Mouse (Mus musculus): ENCODE data around the gene Lpar3.

Gene Lpar3

GRCm38 (mm10) chr3:146311121-146311538 lies 90.4 kb downstream of the Lpar3 start:
- DNase-seq (ENCODE audit: low spot score), result no peak

- no peak for DNase-seq (ENCODE audit: low spot score)
These were observed 94.7 kb downstream of the Lpar3 start for GRCm38 (mm10) chr3:146315414-146315813.

- DNase-seq (ENCODE audit: low spot score), result no peak
These were observed 95.5 kb downstream of the Lpar3 start for GRCm38 (mm10) chr3:146316293-146316692.

DNA sequence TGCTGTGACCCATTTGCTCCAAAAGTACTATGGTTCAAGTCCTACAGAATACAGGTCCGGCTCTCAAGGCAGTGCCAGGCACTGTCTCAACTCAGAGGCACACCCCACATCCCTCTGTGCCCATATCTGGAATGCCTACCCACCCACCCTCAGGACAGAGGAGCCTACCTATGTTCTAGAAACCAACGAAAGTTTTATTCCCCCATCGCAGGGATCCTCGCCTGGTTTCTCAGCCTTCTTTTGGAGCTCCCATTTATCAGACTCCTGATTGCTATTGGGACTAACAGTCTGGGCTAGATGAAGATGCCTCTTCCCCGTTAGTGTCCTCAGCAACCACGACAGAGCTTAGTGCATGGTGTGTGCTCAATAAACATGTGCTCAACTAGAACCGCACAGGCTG lies 96.6 kb downstream of the Lpar3 start:
- no peak for DNase-seq (ENCODE audit: low spot score)

- no peak for DNase-seq (ENCODE audit: low spot score)
These were observed 97.1 kb downstream of the Lpar3 start for GRCm38 (mm10) chr3:146317911-146318310.

- no peak for DNase-seq (ENCODE audit: low spot score)
These were observed 97.8 kb downstream of the Lpar3 start for GRCm38 (mm10) chr3:146318520-146318938.

DNA sequence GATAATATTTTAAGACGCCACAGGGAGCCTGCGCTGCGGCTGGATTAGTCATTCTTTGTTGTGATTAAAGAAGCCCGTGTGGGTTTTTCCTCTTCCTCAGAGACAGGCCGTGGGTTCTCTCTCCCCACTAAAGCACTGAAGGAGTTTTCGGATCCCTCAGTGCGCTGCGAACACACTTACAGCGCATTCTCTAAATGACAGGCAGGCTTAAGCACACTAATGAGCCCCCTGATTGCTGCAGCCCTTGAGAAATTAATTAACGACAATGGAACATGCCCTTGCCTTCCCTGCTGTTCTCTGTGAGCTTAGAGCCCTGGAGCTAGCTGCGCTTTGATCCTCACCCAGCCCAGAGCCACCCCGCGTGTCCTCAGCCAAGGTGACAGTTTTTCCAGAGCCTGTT lies 98.2 kb downstream of the Lpar3 start:
- DNase-seq (ENCODE audit: low spot score), result no peak

GRCm38 (mm10) chr3:146319503-146319902 lies 98.7 kb downstream of the Lpar3 start:
- no peak for DNase-seq (ENCODE audit: low spot score)

GRCm38 (mm10) chr3:146324949-146325348 lies 104.2 kb downstream of the Lpar3 start:
- no peak for DNase-seq (ENCODE audit: low spot score)

DNA sequence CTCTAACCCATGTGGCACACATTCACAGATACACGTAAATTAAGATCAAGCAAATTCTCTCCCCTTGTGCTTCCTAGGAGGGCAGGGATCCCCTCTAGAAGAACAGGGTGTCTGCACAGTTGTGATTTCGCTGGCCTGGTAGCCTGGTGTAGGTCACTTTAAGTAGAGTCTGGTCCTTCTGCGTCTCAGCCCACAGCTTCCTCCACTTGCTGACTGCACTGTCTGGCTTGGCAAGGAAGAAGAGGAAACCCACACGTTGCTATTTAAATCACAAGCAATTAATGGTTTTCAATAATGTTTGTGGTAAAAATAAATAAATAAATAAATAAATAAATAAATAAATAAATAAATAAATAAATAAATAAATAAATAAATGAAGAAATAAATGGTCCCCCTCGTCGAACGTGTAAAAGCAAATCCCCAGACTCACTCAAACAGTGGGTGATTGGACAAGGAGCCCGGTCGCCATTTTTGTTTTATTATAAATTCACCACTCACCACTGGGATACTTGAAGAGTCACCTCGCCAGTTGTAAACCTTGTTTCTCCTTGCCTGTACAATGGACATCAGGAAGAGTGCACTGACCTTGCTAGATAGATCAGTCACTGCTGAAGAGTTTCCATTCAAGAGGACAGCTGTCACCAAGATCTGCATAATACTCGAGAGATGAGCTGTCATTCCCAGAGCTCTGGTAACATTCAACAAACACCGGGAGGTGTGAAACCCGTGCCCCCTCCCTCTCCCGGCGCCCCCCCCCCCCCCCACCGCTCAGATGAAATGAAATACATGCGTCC lies 106.2 kb downstream of the Lpar3 start:
- DNase-seq (ENCODE audit: low spot score), result no peak

DNA sequence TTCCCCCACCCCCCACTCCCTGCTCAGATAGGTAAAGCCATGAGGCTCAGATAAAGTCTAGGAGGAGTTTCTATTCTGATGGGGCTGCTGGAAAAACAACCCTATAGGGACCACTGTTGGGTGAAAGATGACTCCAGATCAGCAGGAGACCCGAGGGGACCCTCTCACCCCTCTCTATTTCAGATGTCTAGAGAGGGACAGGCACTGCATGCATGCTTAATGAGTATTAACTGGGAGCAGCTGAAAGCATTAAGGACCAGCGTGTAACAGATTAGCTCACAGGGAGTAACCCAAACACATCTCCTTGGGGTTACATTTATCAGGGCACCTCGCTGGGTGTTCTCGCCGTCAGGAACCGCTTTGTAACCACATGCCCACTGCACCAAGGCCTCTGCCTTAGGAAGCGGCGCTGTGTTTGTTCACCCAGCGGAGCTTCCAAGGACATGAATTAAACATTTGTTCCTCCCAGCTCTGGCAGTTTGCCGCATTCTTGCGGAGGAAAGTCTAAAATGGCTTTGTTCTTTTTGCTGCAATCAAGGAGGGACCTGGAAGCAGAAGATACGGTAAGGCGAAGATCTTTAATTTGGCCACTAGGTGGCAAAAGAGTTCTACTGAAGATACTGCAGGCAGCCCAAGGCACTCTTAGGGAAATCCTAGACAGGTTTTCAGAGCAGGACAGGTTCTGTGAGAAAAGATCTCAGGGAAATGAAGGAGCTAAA lies 106.9 kb downstream of the Lpar3 start:
- DNase-seq (ENCODE audit: low spot score), result peak; percentile 66

- peak; percentile 44 for DNase-seq (ENCODE audit: low spot score)
These were observed 108.0 kb downstream of the Lpar3 start for GRCm38 (mm10) chr3:146328749-146329148.

DNA sequence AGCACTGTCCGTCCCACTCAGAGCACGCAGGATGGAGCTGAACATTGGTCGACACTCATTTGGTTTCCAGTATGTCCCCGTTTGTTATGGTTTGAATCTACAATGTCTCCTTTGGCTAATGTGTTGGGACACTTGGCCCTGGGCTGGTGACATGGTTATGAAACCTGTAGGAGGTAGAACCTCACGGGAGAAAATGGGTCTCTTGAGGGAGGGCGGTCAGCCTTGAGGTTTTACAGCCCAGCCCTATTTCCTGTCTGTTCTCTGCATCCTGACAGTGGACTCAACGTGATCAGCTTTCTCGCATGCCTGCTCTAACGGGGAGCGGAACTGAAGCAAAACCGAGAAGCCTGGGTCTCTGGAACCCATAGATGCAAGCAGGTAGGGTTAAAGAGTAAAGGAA lies 111.1 kb downstream of the Lpar3 start:
- no peak for DNase-seq (ENCODE audit: low spot score)

- DNase-seq (ENCODE audit: low spot score), result no peak
These were observed 112.5 kb downstream of the Lpar3 start for GRCm38 (mm10) chr3:146333270-146333669.

DNA sequence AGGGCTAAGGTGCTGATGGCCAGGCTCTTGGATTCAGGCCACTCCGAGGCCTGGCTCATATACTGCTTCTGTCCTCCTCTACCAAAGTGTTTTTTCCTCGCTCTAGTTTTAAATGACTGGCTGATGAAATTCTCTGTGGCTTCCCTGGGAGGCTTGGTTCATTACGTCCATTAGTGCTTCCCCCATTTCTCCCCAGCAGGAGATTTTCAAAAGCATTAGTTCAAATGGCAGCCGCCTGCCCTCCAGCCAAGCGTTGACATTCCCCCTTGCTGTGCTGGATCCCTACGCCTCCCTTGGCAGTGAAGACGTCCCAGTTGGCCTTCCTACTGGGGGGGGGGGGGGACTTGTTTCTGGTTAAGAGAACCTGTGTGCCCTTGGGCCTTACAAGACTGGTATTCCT lies 113.3 kb downstream of the Lpar3 start:
- no peak for DNase-seq (ENCODE audit: low spot score)

Measured in yolk sac, embryonic 10.5 days (tissue).